Mouse (Mus musculus) stomach, embryonic 16.5 days (tissue): Measurements from ENCODE around the gene Ubac2. TPM values are rescaled to one million over a fixed set of nuclear protein-coding genes. Genes with fewer than 3 reads are reported as not detected.
"Not testable (repeated sequence)": the region's sequence is repeated elsewhere in the genome, so short reads cannot be mapped to it uniquely, and the experiment has no call there.

Experiments
- ATAC-seq: fragments of 200-750 bp; cut with Nextera tagmentation; 2 replicates; pipeline ENCODE4 v1.8.0; 2017; ENCODE audit warnings: moderate number of reproducible peaks, moderate TSS enrichment; ENCODE audit not compliant: insufficient read depth, low FRiP score
- H3K27ac ChIP-seq: fragments of 300-500 bp; sonication (generic); 2 replicates; pipeline ENCODE4 v1.5.1; 2014; ENCODE audit warnings: low read length
- H3K27me3 ChIP-seq: fragments of 300-500 bp; sonication (generic); 2 replicates; pipeline ENCODE4 v1.6.1; 2014; ENCODE audit warnings: low read length, control low read depth, mixed read lengths; ENCODE audit not compliant: control insufficient read depth, insufficient read depth
- H3K36me3 ChIP-seq: fragments of 300-500 bp; sonication (generic); 2 replicates; pipeline ENCODE4 v1.6.1; 2014; ENCODE audit warnings: low read length; ENCODE audit not compliant: control insufficient read depth, insufficient read depth
- H3K4me1 ChIP-seq: fragments of 300-500 bp; sonication (generic); 2 replicates; pipeline ENCODE4 v1.6.1; 2014; ENCODE audit warnings: low read length, control low read depth, mixed read lengths; ENCODE audit not compliant: control insufficient read depth, insufficient read depth
- H3K4me2 ChIP-seq: fragments of 300-500 bp; sonication (generic); 2 replicates; pipeline ENCODE4 v1.6.1; 2014; ENCODE audit warnings: low read depth, low read length, mixed read lengths
- H3K4me3 ChIP-seq: fragments of 300-500 bp; sonication (generic); replicated peaks from 2 replicates; pipeline ENCODE4 v1.5.1; 2014; ENCODE audit warnings: mild to moderate bottlenecking, low read length
- H3K9ac ChIP-seq: fragments of 300-500 bp; sonication (generic); 2 replicates; pipeline ENCODE4 v1.6.1; 2014; ENCODE audit warnings: low read length
- H3K9me3 ChIP-seq: fragments of 300-500 bp; sonication (generic); replicated peaks from 2 replicates; pipeline ENCODE4 v1.6.1; 2016; ENCODE audit warnings: low read length, control low read depth; ENCODE audit not compliant: control insufficient read depth
- WGBS: fragments of 180-500 bp; shearing (Covaris S2); extraction: QIAGEN DNeasy Blood & Tissue Kit; methylation state at CpG from one replicate; pipeline ENCODE4 v1.1.7; 2014; 5-methylcytosine and 5-hydroxymethylcytosine counted together
- polyA plus RNA-seq: library from polyadenylated mRNA; unstranded; fragments of >200 nt; fragmentation: Nextera tagmentation; extraction: Ambion mirVana; gene quantifications from 2 replicates; pipeline ENCODE4 v1.2.1, GENCODE M21; 2015

Ubac2 gene
- polyA plus RNA-seq, 1 experiment from 2014 or later, result 54.9 TPM

- ATAC-seq, result no peak
- WGBS, result 71% methylated on average over 3 of the region's 3 CpGs
- H3K4me2 ChIP-seq, result no peak overlapping the region
- H3K36me3 ChIP-seq, result no peaks in the 10 kb centered on the region
- no peaks in the 10 kb centered on the region for H3K4me1 ChIP-seq
- H3K4me3 ChIP-seq, result no peak overlapping the region
- H3K9ac ChIP-seq, result no peak overlapping the region
- H3K9me3 ChIP-seq, result no peaks in the 10 kb centered on the region
- H3K27ac ChIP-seq, result no peak overlapping the region
- no peaks in the 10 kb centered on the region for H3K27me3 ChIP-seq
These were observed 11.8 kb upstream of the Ubac2 start for GRCm38 (mm10) chr14:121866574-121866973.

DNA sequence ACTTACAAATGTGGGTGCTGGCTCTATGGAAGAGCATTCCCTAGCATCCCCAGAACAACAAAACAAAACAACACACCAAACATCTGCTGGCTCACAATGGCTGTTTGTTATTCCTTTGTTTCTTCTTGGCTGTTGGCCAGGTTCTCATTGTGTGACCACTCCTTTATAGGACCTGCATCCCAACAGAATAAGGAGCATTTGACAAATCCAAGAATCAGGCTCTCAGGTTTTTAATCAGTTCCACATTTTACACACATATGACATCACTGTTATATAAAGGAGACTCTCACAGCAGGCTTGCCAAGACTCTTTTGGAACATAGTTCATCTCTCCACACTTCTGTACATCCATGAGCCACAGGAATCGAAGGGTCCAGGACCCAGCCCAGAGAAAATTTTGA is 9.3 kb upstream of the Ubac2 start:
- H3K36me3 ChIP-seq, result no peaks in the 10 kb centered on the region
- H3K4me3 ChIP-seq, result no peak overlapping the region
- H3K4me1 ChIP-seq, result no peaks in the 10 kb centered on the region
- H3K27ac ChIP-seq, result no peak overlapping the region
- H3K9ac ChIP-seq, result no peak overlapping the region
- no peak overlapping the region for H3K4me2 ChIP-seq
- no peaks in the 10 kb centered on the region for H3K9me3 ChIP-seq
- ATAC-seq, result no peak
- 56% methylated on average over 1 of the region's 1 CpGs for WGBS
- no peaks in the 10 kb centered on the region for H3K27me3 ChIP-seq

DNA sequence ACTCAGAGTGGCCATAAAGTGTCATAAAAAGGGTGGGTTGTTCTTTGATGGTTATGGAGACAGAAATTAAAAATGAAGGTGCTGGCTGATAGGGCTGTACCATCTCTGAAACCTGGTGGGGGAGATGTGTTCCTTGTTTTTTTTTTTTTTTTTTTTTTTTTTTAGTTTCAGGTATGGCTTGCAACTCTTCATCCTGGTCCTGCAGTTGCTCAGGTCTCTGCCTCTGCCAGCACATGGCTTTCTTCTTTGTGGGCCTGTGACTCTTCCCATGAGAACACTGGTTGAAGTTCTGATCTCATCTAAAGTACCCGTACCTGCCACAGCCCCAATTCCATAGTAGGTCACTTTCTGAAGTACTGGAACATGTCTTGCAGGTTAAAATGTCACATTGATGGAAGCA is 5.7 kb upstream of the Ubac2 start:
- H3K27ac ChIP-seq, result no peak overlapping the region; the same call in 1 of the 2 replicates
- WGBS, result 71% methylated on average over 1 of the region's 1 CpGs

GRCm38 (mm10) chr14:121873172-121873571 is 5.2 kb upstream of the Ubac2 start:
- Histone ChIP-seq H3K36me3 (no peaks in the 10 kb centered on the region), H3K27ac (peak overlapping the region; percentile 14), H3K4me1 (peaks cover 4% of the 10 kb centered on the region; the same call in 1 of the 2 replicates), H3K9ac (no peak overlapping the region), H3K4me3 (no peak overlapping the region), H3K9me3 (no peaks in the 10 kb centered on the region), H3K4me2 (no peak overlapping the region), H3K27me3 (no peaks in the 10 kb centered on the region)
- no peak for ATAC-seq
- 59% methylated on average over 2 of the region's 2 CpGs for WGBS

More for the DNA sequence above, 5.7 kb upstream of the Ubac2 start:
- no peak for ATAC-seq
- no peaks in the 10 kb centered on the region for H3K9me3 ChIP-seq
- peaks cover 4% of the 10 kb centered on the region; the same call in 1 of the 2 replicates for H3K4me1 ChIP-seq
- no peak overlapping the region for H3K4me3 ChIP-seq
- H3K27me3 ChIP-seq, result no peaks in the 10 kb centered on the region
- H3K36me3 ChIP-seq, result no peaks in the 10 kb centered on the region
- no peak overlapping the region for H3K9ac ChIP-seq
- no peak overlapping the region for H3K4me2 ChIP-seq

- H3K4me2 ChIP-seq, result no peak overlapping the region
- no peak for ATAC-seq
- H3K9me3 ChIP-seq, result no peaks in the 10 kb centered on the region
- no peaks in the 10 kb centered on the region for H3K27me3 ChIP-seq
- 76% methylated on average over 4 of the region's 4 CpGs for WGBS
- H3K4me3 ChIP-seq, result no peak overlapping the region
- no peak overlapping the region for H3K9ac ChIP-seq
- peak overlapping the region; percentile 14; the same call in 1 of the 2 replicates for H3K27ac ChIP-seq
- H3K4me1 ChIP-seq, result peaks cover 4% of the 10 kb centered on the region; the same call in 1 of the 2 replicates
- no peaks in the 10 kb centered on the region for H3K36me3 ChIP-seq
These were observed 4.8 kb upstream of the Ubac2 start for GRCm38 (mm10) chr14:121873646-121874045.

- H3K9ac ChIP-seq, H3K36me3 ChIP-seq, H3K27me3 ChIP-seq, ATAC-seq, H3K4me2 ChIP-seq, H3K9me3 ChIP-seq, H3K27ac ChIP-seq, H3K4me3 ChIP-seq: not testable (repeated sequence)
- peaks cover 20% of the 10 kb centered on the region; the same call in 1 of the 2 replicates for H3K4me1 ChIP-seq
- 72% methylated on average over 2 of the region's 2 CpGs for WGBS
These were observed 2.2 kb upstream of the Ubac2 start for GRCm38 (mm10) chr14:121876190-121876589.

DNA sequence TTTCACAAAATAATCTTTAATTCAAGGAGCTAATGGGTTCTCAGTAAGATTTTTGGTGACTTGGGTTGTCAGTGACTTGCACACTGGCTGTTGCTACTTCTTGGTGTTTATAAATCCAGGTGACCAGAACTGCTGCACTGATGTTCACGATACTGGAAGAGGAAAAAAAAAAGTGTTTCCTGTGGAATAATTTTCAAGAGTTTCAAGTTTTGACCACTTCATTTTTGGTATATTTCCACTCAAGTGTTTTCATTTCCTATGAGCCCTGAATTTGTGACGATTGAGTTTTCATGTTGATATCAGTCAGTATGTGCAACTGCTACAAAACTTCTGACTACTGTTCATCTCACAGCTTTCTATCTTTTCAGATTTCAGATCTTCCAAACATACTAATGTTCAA is 1.6 kb upstream of the Ubac2 start:
- H3K4me3 ChIP-seq, result no peak overlapping the region
- no peaks in the 10 kb centered on the region for H3K9me3 ChIP-seq
- H3K4me1 ChIP-seq, result peaks cover 23% of the 10 kb centered on the region; the same call in 1 of the 2 replicates
- H3K27me3 ChIP-seq, result no peaks in the 10 kb centered on the region
- H3K27ac ChIP-seq, result no peak overlapping the region
- no peak overlapping the region for H3K9ac ChIP-seq
- ATAC-seq, result no peak
- H3K36me3 ChIP-seq, result no peaks in the 10 kb centered on the region
- 84% methylated on average over 2 of the region's 2 CpGs for WGBS
- no peak overlapping the region for H3K4me2 ChIP-seq

GRCm38 (mm10) chr14:121877640-121878039 is 780 bp upstream of the Ubac2 start:
- Histone ChIP-seq H3K9ac (peak overlapping the region; percentile 98), H3K9me3 (no peaks in the 10 kb centered on the region), H3K4me2 (peak overlapping the region; percentile 98), H3K4me1 (peaks cover 28% of the 10 kb centered on the region; the same call in 1 of the 2 replicates), H3K4me3 (peak overlapping the region; percentile 97), H3K27ac (peak overlapping the region; percentile 92), H3K36me3 (no peaks in the 10 kb centered on the region), H3K27me3 (no peaks in the 10 kb centered on the region)
- ATAC-seq, result no peak
- WGBS, result 35% methylated on average over 8 of the region's 8 CpGs

- Histone ChIP-seq H3K9ac (peak overlapping the region; percentile 98), H3K4me1 (peaks cover 36% of the 10 kb centered on the region), H3K4me2 (peak overlapping the region; percentile 98), H3K27me3 (no peaks in the 10 kb centered on the region), H3K36me3 (no peaks in the 10 kb centered on the region), H3K4me3 (peak overlapping the region; percentile 97), H3K9me3 (no peaks in the 10 kb centered on the region), H3K27ac (peak overlapping the region; percentile 76)
- WGBS, result under 1% methylated on average over 18 of the region's 27 CpGs
- ATAC-seq, result no peak
These were observed 413 bp downstream of the Ubac2 start for GRCm38 (mm10) chr14:121878859-121879206.
